Mouse (Mus musculus) CD4-positive helper T cell, adult 2 months (primary cell): ENCODE measurements around the gene Tenm4.

Experiments
- DNase-seq: peaks from one replicate; pipeline ENCODE4 v3.0.0-alpha.2; 2012; ENCODE audit warnings: low read depth, missing footprints, low spot score

Tenm4 gene

DNA sequence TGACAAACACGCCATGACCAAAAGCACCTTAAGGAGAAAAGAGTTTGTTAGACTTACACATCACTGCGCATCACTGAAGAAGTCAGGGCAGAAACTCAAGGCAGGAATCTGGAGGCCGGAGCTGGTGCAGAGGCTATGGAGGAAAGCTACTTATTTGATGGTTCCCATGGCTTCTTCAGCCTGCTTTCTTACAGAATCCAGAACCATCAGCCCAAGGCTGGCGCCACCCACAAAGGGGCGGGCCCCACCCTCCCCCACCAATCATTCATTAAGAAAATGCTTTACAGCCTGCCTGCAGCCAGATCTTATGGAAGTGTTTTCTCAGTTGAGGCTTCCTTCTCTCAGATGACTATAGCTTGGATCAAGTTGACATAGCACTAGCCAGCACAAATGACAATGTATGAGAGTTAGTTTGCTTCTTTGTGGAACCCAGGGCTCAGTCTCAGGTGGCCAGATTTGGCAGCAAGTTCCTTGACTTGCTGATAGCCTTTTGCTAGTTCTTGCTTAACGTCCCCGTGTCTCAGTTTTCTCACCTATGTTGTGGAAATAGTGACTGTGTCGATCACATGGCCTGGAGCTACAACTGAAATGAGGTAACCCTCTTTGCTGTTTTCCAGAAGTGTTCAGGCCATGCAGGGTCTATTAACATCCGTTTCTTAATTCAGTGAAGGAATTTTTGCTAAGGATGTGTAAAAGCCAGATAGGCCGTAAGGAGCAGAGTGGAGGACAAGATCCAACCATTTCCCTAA, 32.9 kb downstream of the Tenm4 start:
- DNase-seq = no peak

DNA sequence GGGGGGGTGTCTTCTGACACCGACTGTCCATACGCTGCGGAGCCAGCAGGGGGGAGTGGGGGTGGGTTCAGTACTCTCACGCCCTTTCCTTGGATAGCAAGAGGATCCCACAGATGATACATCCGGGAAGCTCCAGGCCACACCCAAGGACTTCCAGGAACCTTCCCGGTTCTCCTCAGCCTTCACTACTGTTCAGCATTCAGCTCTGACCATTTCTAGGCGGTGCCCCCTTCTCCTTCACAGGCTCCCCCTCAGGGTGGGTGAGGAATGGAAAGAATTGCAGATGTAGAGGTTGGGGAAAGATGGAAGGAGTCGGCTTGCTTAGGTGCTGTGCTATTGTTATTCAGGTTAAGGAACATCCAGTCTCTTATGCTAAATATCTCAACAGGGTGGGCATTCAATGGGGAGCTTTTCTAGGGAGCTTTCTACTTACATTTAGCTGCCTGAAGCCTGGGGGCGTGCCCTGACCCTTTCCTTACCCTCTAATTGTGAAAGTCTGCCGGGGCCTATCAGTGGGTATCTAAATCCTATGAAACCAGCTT, 33.8 kb downstream of the Tenm4 start:
- DNase-seq = no peak

DNA sequence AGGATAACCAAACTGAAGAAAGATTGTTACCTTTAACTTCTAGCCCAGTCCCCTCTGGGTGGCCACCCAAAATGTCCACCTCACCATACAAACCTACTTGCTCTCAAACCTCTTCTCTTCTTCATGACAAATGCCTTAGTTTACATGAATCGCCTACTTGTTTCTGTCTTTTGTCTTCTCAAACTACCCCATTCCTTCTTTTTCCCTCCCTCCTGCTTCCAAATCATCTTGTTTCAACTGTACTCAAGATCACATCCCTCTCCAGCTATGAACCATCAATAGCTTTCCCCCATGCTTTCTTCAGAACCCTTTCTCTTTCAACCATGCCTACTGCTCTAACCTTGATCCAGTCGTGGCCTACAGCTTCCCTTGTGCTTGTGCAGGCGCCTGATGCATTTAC, 36.0 kb downstream of the Tenm4 start:
- no peak for DNase-seq

DNA sequence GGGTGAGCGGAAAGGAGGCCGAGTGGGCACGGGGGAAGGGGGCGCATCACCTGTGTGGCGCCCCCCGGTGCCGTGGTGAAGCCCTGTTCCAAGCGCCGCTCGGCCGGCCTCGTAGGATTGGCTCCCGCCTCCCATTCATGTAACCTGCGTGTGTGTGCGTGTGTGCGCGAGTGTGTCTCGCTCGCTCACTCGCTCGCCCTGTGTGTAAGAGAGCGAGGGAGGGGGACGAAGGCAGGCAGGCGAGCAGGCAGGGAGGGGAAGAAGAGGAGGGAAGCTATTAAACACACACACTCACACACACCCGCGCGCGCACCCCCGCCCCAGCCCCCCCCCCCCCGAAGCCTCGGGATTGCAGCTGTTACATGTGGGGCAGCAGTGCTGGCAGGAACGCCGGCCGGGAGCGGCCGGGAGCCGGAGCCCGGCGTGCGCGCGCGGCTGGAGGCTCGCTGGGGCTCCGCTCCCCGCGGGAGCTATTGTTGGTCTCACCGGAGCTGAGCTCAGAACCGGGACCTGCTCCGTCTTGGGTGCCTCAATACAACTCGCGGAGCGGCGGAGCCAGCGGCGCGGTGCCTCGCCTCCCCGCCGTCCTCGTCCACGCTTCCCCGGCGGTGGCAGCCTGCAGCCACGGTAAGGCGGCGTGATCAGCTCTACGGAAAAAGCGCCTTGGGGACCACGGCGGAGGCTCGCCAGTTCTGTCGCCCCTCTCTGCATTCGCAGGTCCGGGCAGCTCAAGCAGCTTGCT, 38.9 kb downstream of the Tenm4 start:
- no peak for DNase-seq

DNA sequence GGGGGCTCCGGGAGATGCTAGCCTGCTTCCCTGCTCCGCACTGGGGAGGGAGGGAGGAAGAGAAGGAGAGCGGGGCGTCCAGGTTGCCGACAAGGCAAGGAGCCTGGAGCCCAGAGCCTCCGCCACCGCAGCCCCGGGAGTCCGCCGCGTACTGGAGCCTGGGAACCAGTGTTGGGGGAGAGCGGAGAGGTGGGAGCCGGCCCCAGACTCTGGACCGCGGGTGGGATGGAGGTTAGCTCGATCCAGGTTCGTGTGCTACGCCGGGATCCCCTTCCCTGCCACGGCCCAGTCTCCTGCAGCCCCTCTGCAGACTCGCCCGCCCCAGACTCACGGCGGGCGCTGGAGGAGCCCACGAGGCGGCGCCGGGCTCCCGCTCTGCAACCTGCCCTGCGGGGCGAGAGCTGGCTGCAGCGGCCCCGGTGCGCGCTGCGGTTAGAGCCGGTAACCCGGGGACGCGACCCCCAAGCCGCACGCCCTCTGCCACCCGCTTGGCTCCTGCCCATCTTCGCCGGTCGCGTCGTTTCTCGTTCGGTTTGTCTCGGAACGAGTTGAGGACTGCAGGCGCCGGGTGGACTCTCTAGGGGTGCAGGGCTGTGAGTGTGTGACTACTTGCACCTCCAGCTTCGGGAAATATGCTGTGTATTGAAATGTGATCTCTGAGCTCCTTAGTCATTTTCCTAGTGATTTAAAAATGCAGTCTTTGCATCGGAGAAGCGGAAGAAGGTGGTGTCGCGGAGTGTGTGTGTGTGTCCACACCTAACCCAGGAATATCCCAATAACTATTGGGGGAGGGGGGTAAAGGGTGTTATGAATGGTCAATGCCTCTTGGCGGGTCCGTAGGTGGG, 39.7 kb downstream of the Tenm4 start:
- DNase-seq = no peak

DNA sequence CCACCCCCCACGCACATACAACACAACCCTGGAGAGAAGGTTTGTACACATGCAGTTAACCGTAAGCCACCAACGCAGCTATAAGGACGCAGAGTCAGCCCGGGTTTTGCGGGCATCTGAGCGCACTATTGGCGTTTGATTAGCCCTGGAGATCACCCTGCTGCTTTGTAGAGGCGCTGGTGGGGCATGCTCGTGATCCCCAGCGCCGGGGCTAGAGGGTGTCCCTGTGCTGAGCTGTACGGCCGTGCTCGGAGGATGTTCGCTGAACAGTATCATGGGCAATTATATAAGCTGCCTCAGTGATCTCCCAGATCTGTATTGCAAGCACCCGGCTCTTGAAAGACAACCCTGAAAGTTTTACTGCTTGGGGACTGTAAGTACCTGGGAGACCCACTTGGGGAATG, 40.6 kb downstream of the Tenm4 start:
- no peak for DNase-seq

DNA sequence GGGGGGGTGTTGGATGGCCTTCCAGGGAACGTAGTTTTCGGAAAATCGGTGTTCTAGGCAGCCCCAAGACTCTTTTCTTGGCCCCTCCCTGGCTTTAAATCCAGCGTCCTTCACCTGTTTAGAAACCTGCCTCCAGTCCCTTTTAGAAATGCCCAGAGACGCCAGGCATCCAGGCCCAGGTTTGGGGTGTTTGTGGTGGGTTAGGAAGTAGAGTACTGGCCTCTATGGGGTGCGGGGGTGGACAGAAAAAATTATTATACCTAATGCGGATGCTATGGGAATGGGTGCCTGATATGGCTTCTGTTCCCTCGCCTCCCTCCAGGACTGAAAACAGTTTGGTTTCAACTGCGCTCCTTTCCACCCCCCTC, 41.2 kb downstream of the Tenm4 start:
- no peak for DNase-seq

DNA sequence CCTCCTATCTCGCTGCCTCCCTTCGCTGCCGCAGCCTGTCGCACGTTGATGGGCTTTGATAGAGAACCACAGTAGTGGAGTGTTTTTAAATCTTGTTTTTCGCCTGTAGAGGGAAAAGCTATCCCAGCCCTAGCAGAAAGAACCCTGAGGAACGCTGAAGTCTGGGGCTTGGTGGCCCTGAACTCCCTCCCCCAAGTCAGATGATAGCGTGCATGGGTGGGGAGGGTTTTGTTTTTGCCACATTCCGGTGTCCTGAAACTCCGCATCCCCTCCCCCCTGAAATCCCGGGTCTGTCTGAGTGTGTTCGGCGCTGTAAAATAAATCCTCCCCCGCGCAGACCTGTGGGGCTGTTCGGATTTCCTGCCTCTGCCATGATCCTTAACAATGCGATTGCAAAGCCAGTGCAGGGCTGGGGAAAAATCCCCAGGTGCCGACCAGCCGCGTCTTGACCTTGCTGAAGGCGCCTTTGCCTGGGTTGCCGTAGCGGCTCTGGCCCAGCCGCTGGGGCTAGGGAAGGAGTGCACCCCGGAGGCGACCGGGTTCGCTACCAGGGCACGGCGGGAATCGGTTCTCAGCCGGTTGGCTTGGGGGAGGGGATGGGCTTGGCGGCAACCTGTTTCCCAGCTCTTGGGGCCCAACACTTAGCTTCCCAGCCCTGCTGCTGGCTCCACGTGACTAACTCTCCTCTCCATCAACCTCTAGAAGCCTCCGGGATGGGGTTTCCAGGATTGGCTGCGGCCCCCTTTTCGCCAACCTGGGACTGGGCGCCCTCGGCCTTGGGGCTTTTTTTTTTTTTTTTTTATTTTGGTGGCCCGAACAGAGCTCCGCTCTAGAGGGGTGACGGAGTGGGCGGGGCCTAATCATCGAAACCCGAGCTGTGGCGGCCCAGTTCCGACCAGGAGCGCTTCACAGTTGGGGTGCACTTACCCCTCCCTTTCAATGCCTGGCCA, 41.8 kb downstream of the Tenm4 start:
- DNase-seq = no peak

DNA sequence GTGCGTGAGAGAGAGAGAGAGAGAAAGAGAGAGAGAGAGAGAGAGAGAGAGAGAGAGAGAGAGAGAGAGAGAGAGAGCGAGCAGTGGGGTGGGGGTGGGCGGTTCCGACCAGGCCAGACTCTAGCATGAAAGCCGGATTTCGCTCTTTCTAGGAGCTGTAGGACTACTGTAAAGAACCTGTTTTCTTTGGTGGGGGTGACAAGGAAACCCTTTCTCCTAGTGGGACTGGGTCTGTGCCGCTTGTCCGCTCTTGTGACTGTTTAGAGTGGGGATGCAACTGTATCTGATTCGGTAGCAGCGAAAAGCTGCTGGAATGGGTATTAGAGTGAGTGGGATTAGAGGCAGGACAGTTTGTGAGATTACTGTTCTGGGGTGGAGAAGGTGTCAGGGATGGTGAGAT, 42.7 kb downstream of the Tenm4 start:
- DNase-seq = no peak

DNA sequence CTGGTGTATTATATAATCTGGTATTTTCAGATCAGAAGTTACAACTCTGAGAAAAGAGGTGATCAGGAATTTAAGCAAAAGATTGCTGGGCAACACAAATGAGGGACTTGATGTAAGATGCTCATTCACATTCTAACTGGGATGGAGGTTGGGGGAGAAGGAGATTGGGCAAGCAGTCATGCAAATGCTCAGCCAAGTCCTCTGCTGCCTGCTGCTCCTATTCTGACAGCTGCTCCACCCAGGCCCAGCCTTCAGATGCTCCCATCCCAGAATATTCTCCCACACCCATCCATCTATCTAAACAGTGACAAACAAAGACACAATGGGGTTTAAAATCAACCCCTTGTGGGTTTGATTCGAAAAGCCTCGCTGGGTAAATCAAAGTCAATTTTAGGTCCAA, 43.8 kb downstream of the Tenm4 start:
- DNase-seq = no peak

DNA sequence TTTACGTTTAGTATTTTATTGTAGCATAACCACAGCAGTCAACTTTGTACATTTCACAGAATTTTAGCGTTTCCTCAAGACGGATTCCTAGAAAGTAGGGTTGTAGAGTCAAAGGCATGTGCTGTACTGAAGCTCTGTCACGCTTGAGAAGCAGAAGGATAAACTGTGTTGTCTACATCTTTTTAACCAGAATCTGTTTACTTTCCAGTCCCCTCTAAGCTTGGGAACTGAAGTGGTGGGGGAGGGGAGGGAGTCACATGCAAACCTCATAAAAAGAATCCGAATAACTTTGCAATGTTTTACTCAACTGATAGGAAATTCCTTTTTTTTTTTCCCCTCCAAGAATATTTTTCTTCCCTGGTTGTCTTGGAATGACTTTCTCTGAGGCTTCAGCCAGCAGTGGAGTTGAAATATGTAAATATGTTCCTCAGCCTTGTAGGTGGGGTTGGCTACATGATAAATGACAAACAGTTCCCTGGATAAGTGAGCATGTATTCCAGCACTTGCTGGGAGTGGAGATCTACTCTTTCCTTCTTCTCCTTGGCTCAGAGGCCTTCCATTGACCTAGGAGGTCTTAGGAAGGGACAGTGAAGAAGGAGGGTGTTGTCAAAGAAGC, 45.0 kb downstream of the Tenm4 start:
- DNase-seq = no peak

DNA sequence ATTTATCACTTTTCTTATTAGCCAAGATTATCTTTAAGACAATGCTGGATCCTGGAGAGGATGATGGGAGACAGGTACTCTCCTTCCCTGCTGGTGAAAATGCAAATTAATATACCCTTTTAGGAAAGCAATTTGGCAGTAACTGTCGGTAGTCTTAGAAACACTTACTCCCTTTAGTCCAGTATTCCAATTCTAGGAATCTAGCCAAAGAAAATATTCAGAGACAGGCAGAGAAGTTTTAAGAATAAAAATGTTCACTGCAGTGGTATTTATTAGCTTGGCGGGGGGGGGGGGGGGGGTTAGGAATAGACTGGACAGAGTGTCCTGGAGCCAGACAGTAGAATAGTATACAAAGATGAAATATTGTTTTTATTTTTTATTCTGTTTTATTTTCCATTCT, 48.3 kb downstream of the Tenm4 start:
- no peak for DNase-seq

DNA sequence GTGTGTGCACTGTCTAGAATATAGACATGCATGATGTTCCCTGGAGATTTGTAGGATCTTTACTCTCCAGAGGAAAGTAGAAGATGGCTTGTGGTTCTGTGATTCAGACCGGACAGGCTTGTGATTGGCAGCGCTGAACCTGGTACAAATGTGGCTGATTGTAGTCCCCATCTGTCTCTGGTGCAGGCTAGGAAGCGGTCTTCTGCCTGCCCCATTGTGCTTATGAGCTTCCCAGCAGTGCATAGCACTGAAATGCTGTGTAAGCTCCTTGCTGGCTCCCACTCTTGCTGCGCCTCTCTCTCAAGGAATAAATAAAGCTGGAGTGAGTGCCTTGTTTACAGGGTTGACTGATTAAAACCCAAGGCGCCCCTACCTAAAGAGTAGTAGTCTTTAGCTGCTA, 49.6 kb downstream of the Tenm4 start:
- DNase-seq = no peak

DNA sequence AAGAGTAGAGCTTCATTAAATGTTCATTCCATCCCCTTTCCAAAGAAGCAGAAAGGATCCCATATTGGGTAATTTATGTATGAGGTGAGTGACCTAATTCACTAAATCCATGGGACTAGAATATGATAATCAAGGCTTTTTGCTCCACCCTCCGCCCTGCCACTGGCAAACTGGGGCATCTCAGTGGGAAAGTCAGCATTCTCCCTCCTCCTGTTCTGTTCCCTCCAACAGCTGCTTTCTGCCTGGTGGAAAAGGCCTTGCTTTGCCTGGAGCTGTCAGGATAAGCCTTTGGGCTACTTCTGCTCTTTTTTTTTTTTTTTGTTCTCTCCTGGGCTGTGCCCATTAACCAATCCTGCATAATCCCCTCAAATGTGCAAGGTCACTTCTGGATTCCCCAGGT, 51.5 kb downstream of the Tenm4 start:
- DNase-seq = no peak

DNA sequence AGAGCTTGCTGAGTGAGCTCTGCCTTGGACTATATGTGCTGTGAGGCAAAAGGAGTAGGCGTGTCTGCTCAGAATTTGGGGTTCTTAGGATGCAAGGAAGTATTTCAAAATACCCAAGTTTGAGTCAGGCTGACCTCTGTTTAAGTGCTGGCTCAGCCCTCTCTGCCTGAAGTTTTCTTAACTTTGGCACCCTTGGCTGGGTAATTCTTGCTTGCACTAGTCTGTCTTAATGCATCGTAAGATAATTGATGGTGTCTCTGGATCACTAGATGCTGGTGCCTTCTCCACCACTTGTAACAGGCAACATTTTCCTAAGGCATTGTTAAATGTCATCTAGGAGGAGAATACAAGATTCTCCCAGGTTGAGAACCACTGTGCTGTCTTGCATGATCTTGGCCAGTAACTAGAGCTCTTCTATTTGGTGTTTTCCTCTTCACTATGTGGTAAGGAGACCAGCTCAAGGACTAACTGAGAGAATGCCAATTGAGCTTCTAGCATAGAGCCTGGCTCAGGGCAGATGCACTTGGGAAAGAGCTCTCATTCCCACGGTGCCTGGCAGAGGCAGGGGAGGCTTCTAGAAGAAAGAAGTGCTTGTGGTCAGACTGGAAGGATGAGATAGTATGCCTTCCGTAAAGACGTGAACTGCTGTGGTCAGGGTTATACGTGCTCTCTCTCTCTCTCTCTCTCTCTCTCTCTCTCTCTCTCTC, 57.7 kb downstream of the Tenm4 start:
- DNase-seq = no peak

DNA sequence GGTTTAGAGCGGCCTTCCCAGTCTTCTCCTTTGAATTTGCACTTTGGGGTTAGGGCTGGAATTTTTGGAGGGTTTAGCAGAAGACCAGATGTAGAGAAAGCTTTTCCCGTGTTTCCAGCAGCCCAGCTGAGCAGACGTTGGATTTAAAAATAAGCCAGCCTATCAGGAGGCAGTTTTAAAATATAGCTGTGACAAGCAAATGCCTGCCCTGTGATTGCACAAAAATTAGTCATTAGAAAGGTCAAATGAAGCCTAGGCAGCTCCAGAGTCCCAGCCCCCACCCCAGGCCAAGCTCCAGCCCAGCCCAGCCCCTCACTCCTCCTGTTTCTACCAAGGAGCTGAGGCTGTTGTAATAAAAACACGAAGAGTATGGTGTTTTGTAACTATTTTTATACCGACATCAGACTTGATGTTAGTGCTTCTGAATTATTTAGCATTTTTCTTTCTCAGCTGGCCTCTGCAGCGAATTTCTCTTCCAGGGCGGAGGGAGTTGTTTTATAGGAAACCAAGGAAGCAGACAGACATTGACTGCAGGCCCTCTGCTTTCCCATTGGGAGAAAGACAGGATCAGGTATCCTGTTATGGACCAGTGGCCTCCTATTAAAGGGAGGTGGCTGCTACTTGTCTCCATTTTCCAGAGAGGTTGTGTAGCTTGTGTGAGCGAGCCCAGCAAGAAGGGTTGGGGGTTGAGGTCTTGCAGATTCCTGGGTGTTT, 59.1 kb downstream of the Tenm4 start:
- DNase-seq = no peak

DNA sequence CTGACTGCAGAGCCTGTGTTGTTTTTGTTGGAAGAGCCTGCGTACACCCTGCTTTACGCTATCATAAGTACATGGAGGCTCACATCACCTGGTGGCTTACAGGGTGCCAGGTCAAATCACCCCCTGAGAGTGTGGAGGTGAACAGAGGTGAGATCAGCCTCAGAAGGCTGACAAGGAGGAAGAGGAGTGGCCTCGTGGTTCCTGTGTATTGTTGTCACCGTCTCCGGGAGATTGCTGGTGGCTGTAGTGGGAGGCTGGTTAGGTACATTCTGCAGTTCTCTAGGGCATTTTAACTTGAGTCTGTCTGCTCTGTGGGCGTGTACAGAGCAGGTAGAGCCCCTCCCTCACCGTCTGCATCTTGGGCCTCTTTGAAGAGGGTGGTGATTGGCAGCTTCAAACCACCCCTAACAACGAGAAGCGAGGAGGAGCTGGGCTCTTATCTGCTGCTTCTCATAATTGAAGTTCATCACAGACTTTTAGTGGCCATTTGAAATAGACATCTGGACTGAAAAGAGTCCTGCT, 59.7 kb downstream of the Tenm4 start:
- no peak for DNase-seq

DNA sequence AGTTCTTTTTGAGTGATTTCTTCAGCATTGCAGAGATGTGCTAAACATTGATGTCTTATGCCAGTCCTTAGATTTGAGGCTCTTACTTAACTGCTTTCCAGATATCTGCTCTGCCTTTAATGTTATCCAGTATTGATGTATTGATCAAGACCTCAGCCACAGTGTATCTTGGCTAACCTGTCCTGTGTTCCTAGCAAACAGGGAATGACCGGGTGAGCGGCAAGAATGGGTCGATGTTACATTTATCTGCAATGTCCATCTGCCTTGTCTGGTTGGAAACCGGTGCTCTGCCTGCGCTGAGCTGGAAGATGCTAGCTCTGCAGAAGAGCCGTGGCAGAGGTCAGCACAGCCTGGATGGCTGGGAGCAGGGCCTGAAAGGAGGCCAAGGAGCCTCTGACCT, 64.8 kb downstream of the Tenm4 start:
- no peak for DNase-seq

DNA sequence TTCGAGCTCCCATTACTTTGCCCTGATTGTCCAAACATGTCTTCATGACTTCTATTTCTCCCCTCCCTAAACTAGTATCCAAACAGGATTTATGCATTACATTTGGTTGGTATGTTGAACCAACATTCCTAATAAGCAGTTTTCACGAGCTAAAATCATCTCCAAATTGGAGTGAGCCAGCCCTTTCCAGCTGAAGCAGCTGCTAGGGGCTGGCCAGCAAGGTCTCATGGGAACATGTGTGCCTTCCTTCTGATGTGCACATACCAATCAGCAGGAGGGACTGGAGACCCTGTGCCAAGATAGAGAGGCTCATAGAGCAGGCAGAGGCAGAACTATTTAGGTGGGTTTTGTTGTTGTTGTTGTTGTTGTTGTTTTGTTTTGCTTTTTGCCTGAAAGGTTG, 69.6 kb downstream of the Tenm4 start:
- no peak for DNase-seq
